Mouse (Mus musculus) heart, adult 11 months (tissue): ENCODE results near the gene Heatr4.

Experiments
- DNase-seq: peaks from one replicate; pipeline ENCODE4 v3.0.0; 2022

Gene Heatr4

GRCm38 (mm10) chr12:83929186-83929804 lies 55.4 kb downstream of the Heatr4 start:
- peak; percentile 92 for DNase-seq

- peak; percentile 95 for DNase-seq
Measured at GRCm38 (mm10) chr12:83927747-83928146, 56.9 kb downstream of the Heatr4 start.

GRCm38 (mm10) chr12:83926061-83926460 lies 58.6 kb downstream of the Heatr4 start:
- peak; percentile 87 for DNase-seq

- DNase-seq: peak; percentile 54
Measured at GRCm38 (mm10) chr12:83925160-83925703, 59.4 kb downstream of the Heatr4 start.

GRCm38 (mm10) chr12:83924332-83924731 lies 60.3 kb downstream of the Heatr4 start:
- peak; percentile 85 for DNase-seq

- no peak for DNase-seq
Measured at GRCm38 (mm10) chr12:83923486-83923859, 61.2 kb downstream of the Heatr4 start.

- peak; percentile 77 for DNase-seq
Measured at GRCm38 (mm10) chr12:83922724-83923485, 61.7 kb downstream of the Heatr4 start.

- peak; percentile 100 for DNase-seq
Measured at GRCm38 (mm10) chr12:83921535-83922381, 62.9 kb downstream of the Heatr4 start, which contains the start of gene Numb. Gene Numb (minus strand): TSS chr12:83921934.

- no peak for DNase-seq
Measured at GRCm38 (mm10) chr12:83920721-83921441, 63.8 kb downstream of the Heatr4 start.

GRCm38 (mm10) chr12:83916884-83917283 lies 67.8 kb downstream of the Heatr4 start:
- DNase-seq: peak; percentile 94

- DNase-seq: no peak
Measured at GRCm38 (mm10) chr12:83914797-83915196, 69.9 kb downstream of the Heatr4 start.

GRCm38 (mm10) chr12:83914202-83914740 lies 70.4 kb downstream of the Heatr4 start:
- peak; percentile 74 for DNase-seq

- DNase-seq: peak; percentile 66
Measured at GRCm38 (mm10) chr12:83910451-83910850, 74.2 kb downstream of the Heatr4 start.
